ENCODE assay signal across 28 mouse cellular contexts in the genomic region with DNA sequence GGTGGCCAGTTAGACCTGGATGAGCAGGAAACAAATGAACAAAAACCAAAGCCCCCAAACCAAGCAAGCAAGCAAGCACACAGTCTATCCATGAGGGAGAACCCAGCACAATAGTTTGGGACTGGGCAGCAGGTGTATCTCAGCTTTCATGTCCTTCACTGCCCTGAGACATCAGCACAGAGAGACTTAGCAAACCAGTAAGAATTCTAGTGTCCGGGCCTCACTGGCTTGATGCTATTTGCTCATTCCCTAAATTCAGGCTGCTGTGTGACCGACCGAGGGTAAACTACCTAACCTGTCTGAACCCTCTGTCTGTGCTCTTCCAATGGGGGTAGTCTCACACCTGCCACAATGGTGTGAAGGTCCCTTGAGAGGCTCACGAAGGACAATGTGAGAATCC. TPM values are rescaled to one million over a fixed set of nuclear protein-coding genes. Genes with fewer than 3 reads are reported as not detected.
"Had no signal": no experiment of that assay in that cellular context is flagged by ENCODE, and none has a peak within 500 bp of the region (broad histone marks: within the 10 kb centered on the region; RNA-seq: fewer than 3 reads in every experiment).

No protein-coding gene starts in this region.

- H3K9me3 ChIP-seq: embryonic facial prominence, embryonic 10.5 days; embryonic facial prominence, embryonic 12.5 days; embryonic facial prominence, embryonic 13.5 days; embryonic facial prominence, embryonic 15.5 days; forebrain, embryonic 10.5 days; forebrain, embryonic 12.5 days; forebrain, embryonic 13.5 days; forebrain, embryonic 15.5 days had no signal

- H3K9ac ChIP-seq: embryonic facial prominence, embryonic 12.5 days; embryonic facial prominence, embryonic 13.5 days; embryonic facial prominence, embryonic 15.5 days; forebrain, embryonic 12.5 days; forebrain, embryonic 13.5 days; forebrain, embryonic 15.5 days; forebrain, postnatal 0 days had no signal

- H3K27ac ChIP-seq: embryonic facial prominence, embryonic 12.5 days; embryonic facial prominence, embryonic 13.5 days; embryonic facial prominence, embryonic 15.5 days; forebrain, embryonic 12.5 days; forebrain, embryonic 13.5 days; forebrain, embryonic 15.5 days; gastrocnemius, adult 2 months; heart, adult 2 months had no signal

- ATAC-seq: forebrain, embryonic 13.5 days; forebrain, embryonic 14.5 days; forebrain, embryonic 15.5 days; forebrain, embryonic 16.5 days; forebrain, postnatal 0 days had no signal

- H3K4me2 ChIP-seq: embryonic facial prominence, embryonic 12.5 days; embryonic facial prominence, embryonic 13.5 days; embryonic facial prominence, embryonic 15.5 days; forebrain, embryonic 12.5 days; forebrain, embryonic 13.5 days; forebrain, embryonic 15.5 days had no signal

- H3K4me3 ChIP-seq: embryonic facial prominence, embryonic 10.5 days; embryonic facial prominence, embryonic 12.5 days; embryonic facial prominence, embryonic 13.5 days; embryonic facial prominence, embryonic 15.5 days; erythroblast, embryonic 14.5 days; forebrain, embryonic 10.5 days; forebrain, embryonic 12.5 days; forebrain, embryonic 13.5 days; forebrain, embryonic 15.5 days; gastrocnemius, adult 2 months; heart, adult 2 months had no signal

- DNase-seq: cerebellum, adult 2 months; cerebellum, adult 8-10 months; cerebellum, adult 9-10 months; cerebellum, adult 9-11 months; cerebellum, postnatal 10 days; cerebellum, postnatal 14 days; cerebellum, postnatal 25 days; cerebellum, postnatal 36 days; embryo, embryonic 11 days; forebrain, postnatal 0 days; gastrocnemius, adult 2 months; gastrocnemius, postnatal 10 days; gastrocnemius, postnatal 14 days; gastrocnemius, postnatal 25 days; gastrocnemius, postnatal 36 days; heart, adult 18-20 months; heart, adult 2 months had no signal

- H3K4me1 ChIP-seq: forebrain, embryonic 12.5 days; forebrain, embryonic 15.5 days had no signal

- H3K27me3 ChIP-seq: embryonic facial prominence, embryonic 12.5 days; embryonic facial prominence, embryonic 13.5 days; embryonic facial prominence, embryonic 15.5 days; forebrain, embryonic 12.5 days; forebrain, embryonic 13.5 days; forebrain, embryonic 15.5 days had no signal

- H3K36me3 ChIP-seq: embryonic facial prominence, embryonic 13.5 days; embryonic facial prominence, embryonic 15.5 days; forebrain, embryonic 10.5 days; forebrain, embryonic 12.5 days; forebrain, embryonic 15.5 days had no signal

RNA-seq across cellular contexts. Expression of a gene that starts 29.7 kb away (rescaled TPM):
- polyA plus RNA-seq: erythroblast, embryonic 14.5 days had no signal
